Mouse (Mus musculus) fibroblast of lung, adult 2 months (primary cell): ENCODE data around the gene Olfr54.
"Not testable (repeated sequence)": the region's sequence is repeated elsewhere in the genome, so short reads cannot be mapped to it uniquely, and the experiment has no call there.

ENCODE experiments used
- DNase-seq: peaks from one replicate; pipeline ENCODE4 v3.0.0-alpha.2; 2011; ENCODE audit warnings: low read depth

Gene Olfr54

GRCm38 (mm10) chr11:51013936-51014335 is at the start of gene Olfr54:
TSS of gene Olfr54 (plus strand) at chr11:51014236.
- DNase-seq = no peak

- no peak for DNase-seq
These were observed 49.1 kb upstream of the Olfr54 start for GRCm38 (mm10) chr11:50964886-50965285.

- DNase-seq = no peak
These were observed 47.8 kb upstream of the Olfr54 start, which contains the start of gene Olfr1378 for GRCm38 (mm10) chr11:50966230-50966629. TSS of gene Olfr1378 (plus strand) at chr11:50966530.

- DNase-seq = no peak
These were observed 36.8 kb upstream of the Olfr54 start for GRCm38 (mm10) chr11:50977216-50977615.

GRCm38 (mm10) chr11:50981667-50982066 is 32.4 kb upstream of the Olfr54 start, which contains the start of gene Olfr1377:
TSS of gene Olfr1377 (plus strand) at chr11:50981967.
- no peak for DNase-seq

GRCm38 (mm10) chr11:51003296-51003695 is 10.7 kb upstream of the Olfr54 start, which contains the start of gene Olfr51:
TSS of gene Olfr51 (plus strand) at chr11:51003596.
- DNase-seq = no peak

- no peak for DNase-seq
These were observed 2.2 kb upstream of the Olfr54 start for GRCm38 (mm10) chr11:51011821-51012220.

- DNase-seq = no peak
These were observed 2.3 kb downstream of the Olfr54 start for GRCm38 (mm10) chr11:51016341-51016740.

- not testable (repeated sequence) for DNase-seq
These were observed 12.8 kb downstream of the Olfr54 start for GRCm38 (mm10) chr11:51026811-51027210.

- DNase-seq = not testable (repeated sequence)
These were observed 15.3 kb downstream of the Olfr54 start for GRCm38 (mm10) chr11:51029381-51029780.

- no peak for DNase-seq
These were observed 16.2 kb downstream of the Olfr54 start for GRCm38 (mm10) chr11:51030225-51030624.

- no peak for DNase-seq
These were observed 18.8 kb downstream of the Olfr54 start for GRCm38 (mm10) chr11:51032851-51033250.

- DNase-seq = not testable (repeated sequence)
These were observed 20.1 kb downstream of the Olfr54 start for GRCm38 (mm10) chr11:51034141-51034540.

GRCm38 (mm10) chr11:51035951-51036350 is 21.9 kb downstream of the Olfr54 start:
- DNase-seq = no peak

GRCm38 (mm10) chr11:51044776-51045175 is 30.7 kb downstream of the Olfr54 start:
- not testable (repeated sequence) for DNase-seq

- not testable (repeated sequence) for DNase-seq
These were observed 33.8 kb downstream of the Olfr54 start, which contains the start of gene Olfr1375 for GRCm38 (mm10) chr11:51047809-51048208. TSS of gene Olfr1375 (plus strand) at chr11:51048109.

- DNase-seq = no peak
These were observed 37.6 kb downstream of the Olfr54 start for GRCm38 (mm10) chr11:51051678-51052077.

GRCm38 (mm10) chr11:51053230-51053629 is 39.2 kb downstream of the Olfr54 start:
- DNase-seq = no peak

GRCm38 (mm10) chr11:51059151-51059571 is 45.1 kb downstream of the Olfr54 start, which contains the start of gene Zfp354a:
TSS of gene Zfp354a (plus strand) at chr11:51059257.
- peak; percentile 33 for DNase-seq

GRCm38 (mm10) chr11:51059640-51060039 is 45.6 kb downstream of the Olfr54 start:
- DNase-seq = no peak

GRCm38 (mm10) chr11:51060981-51061380 is 46.9 kb downstream of the Olfr54 start:
- DNase-seq = no peak

- DNase-seq = no peak
These were observed 49.2 kb downstream of the Olfr54 start for GRCm38 (mm10) chr11:51063276-51063675.

GRCm38 (mm10) chr11:51063841-51064240 is 49.8 kb downstream of the Olfr54 start:
- DNase-seq = no peak
